Mouse (Mus musculus) stomach, postnatal 0 days (tissue): ENCODE measurements around the gene Jade3. TPM values are rescaled to one million over a fixed set of nuclear protein-coding genes. Genes with fewer than 3 reads are reported as not detected.

Experiments used
- ATAC-seq: fragments of 200-750 bp; cut with Nextera tagmentation; 2 replicates; pipeline ENCODE4 v1.8.0; 2017; ENCODE audit not compliant: low FRiP score, low TSS enrichment
- DNase-seq: peaks from one replicate; pipeline ENCODE4 v3.0.0-alpha.2; 2016; ENCODE audit warnings: low spot score
- H3K27ac ChIP-seq: fragments of 300-500 bp; sonication (generic); replicated peaks from 2 replicates; pipeline ENCODE4 v1.5.1; 2014; ENCODE audit warnings: mild to moderate bottlenecking, control low read depth
- H3K27me3 ChIP-seq: fragments of 300-500 bp; sonication (generic); 2 replicates; pipeline ENCODE4 v1.6.1; 2014; ENCODE audit warnings: low read length; ENCODE audit not compliant: control insufficient read depth, insufficient read depth
- H3K36me3 ChIP-seq: fragments of 300-500 bp; sonication (generic); 2 replicates; pipeline ENCODE4 v1.6.1; 2014; ENCODE audit warnings: low read length, mixed read lengths; ENCODE audit not compliant: control insufficient read depth, insufficient read depth
- H3K4me1 ChIP-seq: fragments of 300-500 bp; sonication (generic); replicated peaks from 2 replicates; pipeline ENCODE4 v1.6.1; 2014; ENCODE audit warnings: antibody characterized with exemption; ENCODE audit not compliant: control insufficient read depth, insufficient read depth
- H3K4me2 ChIP-seq: fragments of 300-500 bp; sonication (generic); replicated peaks from 2 replicates; pipeline ENCODE4 v1.6.1; 2014; ENCODE audit warnings: low read depth, mild to moderate bottlenecking, control low read depth, moderate library complexity
- H3K4me3 ChIP-seq: fragments of 300-500 bp; sonication (generic); 2 replicates; pipeline ENCODE4 v1.5.1; 2014; ENCODE audit warnings: low read depth, low read length, control low read depth
- H3K9ac ChIP-seq: fragments of 300-500 bp; sonication (generic); 2 replicates; pipeline ENCODE4 v1.6.1; 2014; ENCODE audit warnings: mild to moderate bottlenecking, low read length, control low read depth, mixed read lengths
- H3K9me3 ChIP-seq: fragments of 300-500 bp; sonication (generic); 2 replicates; pipeline ENCODE4 v1.6.1; 2016; ENCODE audit warnings: low read length; ENCODE audit not compliant: control insufficient read depth
- CTCF ChIP-seq: IDR thresholded peaks from 2 replicates; pipeline ENCODE4 v1.5.1; 2016; ENCODE audit warnings: antibody characterized with exemption, low read depth, mild to moderate bottlenecking, moderate library complexity
- EP300 ChIP-seq: optimal IDR thresholded peaks from 2 replicates; pipeline ENCODE3; 2016; ENCODE audit warnings: antibody characterized with exemption
- WGBS: fragments of 180-500 bp; shearing (Covaris S2); extraction: QIAGEN DNeasy Blood & Tissue Kit; methylation state at CpG from one replicate; pipeline ENCODE4 v1.1.7; 2014; 5-methylcytosine and 5-hydroxymethylcytosine counted together
- polyA plus RNA-seq: library from polyadenylated mRNA; unstranded; fragments of >200 nt; fragmentation: Nextera tagmentation; extraction: Ambion mirVana; gene quantifications from 2 replicates; pipeline ENCODE4 v1.2.1, GENCODE M21; 2015

Gene Jade3
- polyA plus RNA-seq, 1 experiment from 2014 or later, result 3.2 TPM

DNA sequence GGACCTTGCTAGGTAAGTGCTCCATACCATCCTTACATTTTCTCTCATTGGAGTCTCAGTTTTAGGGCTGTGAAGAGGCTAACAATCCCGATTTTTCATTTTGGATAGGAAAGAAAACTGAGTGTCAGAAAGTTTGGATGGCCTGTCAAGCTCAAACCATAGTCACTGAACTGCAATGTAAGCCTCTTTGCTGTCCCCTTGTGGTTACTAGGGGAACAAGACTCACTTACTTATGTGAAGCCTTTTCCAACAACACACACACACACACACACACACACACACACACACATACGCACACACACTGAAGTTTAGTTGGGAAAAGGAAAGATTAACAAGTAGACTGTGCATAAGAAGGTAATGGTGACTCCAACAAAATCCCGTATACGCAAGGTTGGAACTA is 21.4 kb upstream of the Jade3 start:
- Histone ChIP-seq H3K36me3 (no peaks in the 10 kb centered on the region), H3K4me2 (no peak overlapping the region), H3K4me3 (no peak overlapping the region), H3K9ac (no peak overlapping the region), H3K27me3 (no peaks in the 10 kb centered on the region), H3K27ac (no peak overlapping the region), H3K4me1 (no peaks in the 10 kb centered on the region), H3K9me3 (no peaks in the 10 kb centered on the region)
- no peak for DNase-seq
- TF ChIP-seq CTCF (peak; percentile 68), EP300 (no peak)
- 77% methylated on average over 4 of the region's 4 CpGs for WGBS
- no peak for ATAC-seq

DNA sequence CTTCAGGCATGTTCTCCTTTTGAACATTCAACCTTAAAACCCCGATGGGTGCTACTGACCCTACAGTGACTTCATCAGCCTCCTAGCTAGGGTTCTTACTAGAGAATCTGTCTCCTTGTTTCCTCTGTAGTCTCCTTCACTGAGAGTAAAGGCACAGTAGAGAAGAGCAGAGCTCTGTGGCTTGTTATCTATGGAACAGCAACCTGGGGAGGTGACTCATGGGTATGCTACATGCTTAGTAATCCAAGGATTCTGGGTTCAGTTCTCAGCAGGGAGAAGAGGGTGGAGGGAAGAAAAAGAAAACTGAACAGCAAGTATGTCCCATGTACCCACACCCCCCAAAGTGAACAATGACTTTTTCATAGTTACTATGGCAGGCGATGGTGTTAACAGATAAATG is 18.6 kb upstream of the Jade3 start:
- no peak for DNase-seq
- Histone ChIP-seq H3K9ac (no peak overlapping the region), H3K27ac (no peak overlapping the region), H3K9me3 (no peaks in the 10 kb centered on the region), H3K4me1 (no peaks in the 10 kb centered on the region), H3K27me3 (no peaks in the 10 kb centered on the region), H3K4me2 (no peak overlapping the region), H3K36me3 (no peaks in the 10 kb centered on the region), H3K4me3 (no peak overlapping the region)
- 0 out of 2 replicates have a peak, but pooled peaks have one; percentile 42 for ATAC-seq
- TF ChIP-seq CTCF (no peak), EP300 (no peak)
- WGBS, result 81% methylated on average over 2 of the region's 2 CpGs

- WGBS, result 52% methylated on average over 2 of the region's 2 CpGs
- DNase-seq (peak; percentile 26), ATAC-seq (peak; percentile 87; the same call in 1 of the 2 replicates)
- TF ChIP-seq EP300 (no peak), CTCF (no peak)
- Histone ChIP-seq H3K9ac (no peak overlapping the region), H3K4me1 (no peaks in the 10 kb centered on the region), H3K9me3 (no peaks in the 10 kb centered on the region), H3K36me3 (no peaks in the 10 kb centered on the region), H3K4me3 (no peak overlapping the region), H3K27me3 (no peaks in the 10 kb centered on the region), H3K4me2 (no peak overlapping the region), H3K27ac (peak overlapping the region; percentile 35; the same call in 1 of the 2 replicates)
These were observed 17.8 kb upstream of the Jade3 start for GRCm38 (mm10) chrX:20407676-20408075.

GRCm38 (mm10) chrX:20411382-20411781 is 14.1 kb upstream of the Jade3 start:
- H3K4me3 ChIP-seq, result no peak overlapping the region
- 89% methylated on average over 4 of the region's 4 CpGs for WGBS
- no peak for TF ChIP-seq CTCF
- no peak for TF ChIP-seq EP300
- H3K4me1 ChIP-seq, result no peaks in the 10 kb centered on the region
- H3K4me2 ChIP-seq, result no peak overlapping the region
- no peak overlapping the region for H3K27ac ChIP-seq
- ATAC-seq, result no peak
- DNase-seq, result no peak
- no peaks in the 10 kb centered on the region for H3K27me3 ChIP-seq
- H3K9ac ChIP-seq, result no peak overlapping the region
- H3K36me3 ChIP-seq, result no peaks in the 10 kb centered on the region
- no peaks in the 10 kb centered on the region for H3K9me3 ChIP-seq

- H3K36me3 ChIP-seq, result no peaks in the 10 kb centered on the region
- TF ChIP-seq EP300 (no peak), CTCF (no peak)
- H3K27ac ChIP-seq, result no peak overlapping the region
- H3K27me3 ChIP-seq, result no peaks in the 10 kb centered on the region
- no peak overlapping the region for H3K4me2 ChIP-seq
- DNase-seq (no peak), ATAC-seq (peak; percentile 48)
- H3K9ac ChIP-seq, result no peak overlapping the region
- no peak overlapping the region for H3K4me3 ChIP-seq
- H3K4me1 ChIP-seq, result no peaks in the 10 kb centered on the region
- no peaks in the 10 kb centered on the region for H3K9me3 ChIP-seq
- 72% methylated on average over 3 of the region's 3 CpGs for WGBS
These were observed 13.3 kb upstream of the Jade3 start for GRCm38 (mm10) chrX:20412221-20412620.

DNA sequence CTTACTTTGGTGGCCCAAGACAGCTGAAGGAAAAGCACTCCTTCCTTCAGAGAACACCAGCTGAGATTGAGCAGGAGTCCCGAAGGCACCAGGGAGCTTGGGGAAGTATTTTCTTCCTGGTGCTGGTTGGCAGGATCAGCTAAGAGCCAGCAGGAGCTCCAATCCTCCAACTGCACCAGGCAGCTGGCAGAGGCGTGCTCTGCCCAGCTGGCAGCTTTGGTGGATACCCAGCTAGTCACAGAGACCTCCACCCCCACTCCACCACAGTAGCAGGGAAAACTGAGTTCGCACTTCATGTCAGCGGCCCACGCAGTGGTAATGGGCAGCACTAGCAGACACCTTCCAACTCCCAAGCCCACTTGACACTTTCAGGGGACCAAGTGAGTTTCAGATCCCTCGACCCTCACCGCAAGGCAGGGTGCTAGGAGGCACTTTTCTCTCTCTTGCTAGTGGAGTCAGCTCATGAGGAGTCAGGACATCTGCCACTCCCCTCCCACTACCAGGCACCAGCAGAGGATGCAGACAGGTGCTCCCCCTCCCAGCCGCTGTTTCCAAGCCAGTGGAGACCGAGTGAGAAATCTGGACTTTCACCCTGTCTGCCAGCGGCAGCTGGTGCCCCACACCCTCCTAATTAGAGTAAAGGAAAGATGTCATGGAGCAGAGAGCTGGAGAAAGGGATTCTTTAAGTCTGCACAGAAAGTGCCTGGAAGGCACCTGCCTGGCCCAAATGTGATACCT is 10.4 kb upstream of the Jade3 start:
- Histone ChIP-seq H3K36me3 (no peaks in the 10 kb centered on the region), H3K9ac (no peak overlapping the region), H3K4me1 (no peaks in the 10 kb centered on the region), H3K9me3 (no peaks in the 10 kb centered on the region), H3K4me3 (no peak overlapping the region), H3K4me2 (no peak overlapping the region), H3K27me3 (no peaks in the 10 kb centered on the region), H3K27ac (peak overlapping the region; percentile 61)
- WGBS, result 45% methylated on average over 10 of the region's 10 CpGs
- ATAC-seq, result peak; percentile 92
- peak; percentile 63 for DNase-seq
- TF ChIP-seq EP300 (no peak), CTCF (no peak)
